In genomic region chr11:30160625-30161172, GRCm38 (mm10) we compare ENCODE assay signal across 8 mouse cellular contexts.
DNase-seq lines count a peak whose midpoint lies in the region; ATAC-seq and TF ChIP-seq lines count a peak whose summit lies in the region.

No protein-coding gene starts in this region.

- H3K36me3 ChIP-seq in kidney, postnatal 0 days (ENCODE audit: insufficient read depth, low read length), result no peaks in the 10 kb centered on the region
- peaks cover 34% of the 10 kb centered on the region for H3K36me3 ChIP-seq in heart, postnatal 0 days (replicated peaks; ENCODE audit: control insufficient read depth, insufficient read depth, low read length)

- no peak for TF ChIP-seq CTCF in kidney, postnatal 0 days (IDR thresholded peaks at IDR 0.05; ENCODE audit: low read depth)
- TF ChIP-seq CTCF in heart, postnatal 0 days (IDR thresholded peaks at IDR 0.05; ENCODE audit: low read depth), result no peak

- no peak for TF ChIP-seq EP300 in heart, postnatal 0 days (IDR thresholded peaks at IDR 0.05; ENCODE audit: low read depth)

- no peak overlapping the region for H3K9ac ChIP-seq in kidney, postnatal 0 days (ENCODE audit: low read depth, low read length)
- H3K9ac ChIP-seq in heart, postnatal 0 days (replicated peaks; ENCODE audit: low read depth, low read length), result no peak overlapping the region; the same call in 1 of the 2 replicates

- DNase-seq in kidney, postnatal 0 days (ENCODE audit: low spot score), result no peak
- no peak for DNase-seq in kidney, adult 11 months
- DNase-seq in T-cell, adult 2 months (ENCODE audit: low spot score), result peak; percentile 27
- no peak for DNase-seq in heart, postnatal 0 days (ENCODE audit: low spot score)
- DNase-seq in B cell, adult 2 months, result no peak
- no peak for DNase-seq in spleen, postnatal 36 days (ENCODE audit: low spot score in 2 of 2)
- DNase-seq in natural killer cell, adult 2 months (ENCODE audit: low spot score in 2 of 2), result no peak

- H3K27me3 ChIP-seq in kidney, postnatal 0 days (ENCODE audit: insufficient read depth, low read length), result no peaks in the 10 kb centered on the region
- no peaks in the 10 kb centered on the region for H3K27me3 ChIP-seq in heart, postnatal 0 days (ENCODE audit: control insufficient read depth, insufficient read depth, low read length)

- H3K4me2 ChIP-seq in kidney, postnatal 0 days (ENCODE audit: low read length), result no peak overlapping the region
- no peak overlapping the region for H3K4me2 ChIP-seq in heart, postnatal 0 days (ENCODE audit: low read depth, low read length)

- peaks cover 35% of the 10 kb centered on the region for H3K4me1 ChIP-seq in kidney, postnatal 0 days (replicated peaks; ENCODE audit: insufficient read depth, low read length)
- peaks cover 86% of the 10 kb centered on the region for H3K4me1 ChIP-seq in heart, postnatal 0 days (ENCODE audit: control insufficient read depth, insufficient read depth)

- no peak overlapping the region for H3K4me3 ChIP-seq in kidney, postnatal 0 days (replicated peaks; ENCODE audit: low read depth, low read length)
- no peak overlapping the region for H3K4me3 ChIP-seq in heart, postnatal 0 days (ENCODE audit: low read depth, low read length)

- no peaks in the 10 kb centered on the region for H3K9me3 ChIP-seq in kidney, postnatal 0 days (replicated peaks; ENCODE audit: low read length)
- no peaks in the 10 kb centered on the region for H3K9me3 ChIP-seq in heart, postnatal 0 days (replicated peaks; ENCODE audit: control insufficient read depth, low read length)

- no peak; the same call in 1 of the 2 replicates for ATAC-seq in kidney, postnatal 0 days (replicated peaks; ENCODE audit: low FRiP score, low read depth)
- no peak for ATAC-seq in heart, postnatal 0 days (ENCODE audit: insufficient read depth, low read depth)
- peak; percentile 48; the same call in 1 of the 2 replicates for ATAC-seq in megakaryocyte, adult 5-6 weeks (ENCODE audit: poor library complexity, severe bottlenecking)

- WGBS in kidney, postnatal 0 days, result 65% methylated on average over 4 of the region's 4 CpGs
- 36% methylated on average over 4 of the region's 4 CpGs for WGBS in heart, postnatal 0 days

- peak overlapping the region; percentile 73 for H3K27ac ChIP-seq in kidney, postnatal 0 days
- H3K27ac ChIP-seq in heart, postnatal 0 days (ENCODE audit: low read depth), result peak overlapping the region; percentile 90
